Mouse (Mus musculus) liver, postnatal 0 days (tissue): Measurements from ENCODE around the gene Gmppa. TPM values are rescaled to one million over a fixed set of nuclear protein-coding genes. Genes with fewer than 3 reads are reported as not detected.

Experiments used
- ATAC-seq: fragments of 200-750 bp; cut with Nextera tagmentation; 2 replicates; pipeline ENCODE4 v1.8.0; 2017; ENCODE audit warnings: mild to moderate bottlenecking, moderate library complexity
- DNase-seq: peaks from one replicate; pipeline ENCODE4 v3.0.0-alpha.2; 2016
- H3K27ac ChIP-seq: fragments of 300-500 bp; sonication (generic); 2 replicates; pipeline ENCODE4 v1.5.1; 2014; ENCODE audit warnings: antibody characterized with exemption, moderate library complexity, mild to moderate bottlenecking, low read depth
- H3K27me3 ChIP-seq: fragments of 300-500 bp; sonication (generic); 2 replicates; pipeline ENCODE4 v1.6.1; 2014; ENCODE audit warnings: low read length, control low read depth, mixed read lengths; ENCODE audit not compliant: insufficient read depth
- H3K36me3 ChIP-seq: fragments of 300-500 bp; sonication (generic); replicated peaks from 2 replicates; pipeline ENCODE4 v1.6.1; 2014; ENCODE audit warnings: mild to moderate bottlenecking, control low read depth, low read length, moderate library complexity, mixed read lengths; ENCODE audit not compliant: insufficient read depth
- H3K4me1 ChIP-seq: fragments of 300-500 bp; sonication (generic); 2 replicates; pipeline ENCODE4 v1.6.1; 2014; ENCODE audit warnings: antibody characterized with exemption, mild to moderate bottlenecking, control low read depth; ENCODE audit not compliant: insufficient read depth
- H3K4me2 ChIP-seq: fragments of 300-500 bp; sonication (generic); 2 replicates; pipeline ENCODE4 v1.6.1; 2014; ENCODE audit warnings: low read depth, mild to moderate bottlenecking, low read length, moderate library complexity, mixed read lengths
- H3K4me3 ChIP-seq: fragments of 300-500 bp; sonication (generic); 2 replicates; pipeline ENCODE4 v1.5.1; 2014; ENCODE audit warnings: low read depth, low read length
- H3K9ac ChIP-seq: fragments of 300-500 bp; sonication (generic); replicated peaks from 2 replicates; pipeline ENCODE4 v1.6.1; 2014; ENCODE audit warnings: mild to moderate bottlenecking, moderate library complexity
- H3K9me3 ChIP-seq: fragments of 300-500 bp; sonication (generic); 2 replicates; pipeline ENCODE4 v1.6.1; 2016; ENCODE audit warnings: mild to moderate bottlenecking, control low read depth, low read length, mixed read lengths
- CTCF ChIP-seq: sonication (generic); IDR thresholded peaks from 2 replicates; pipeline ENCODE4 v1.5.1; 2016; ENCODE audit warnings: antibody characterized with exemption, low read depth
- EP300 ChIP-seq: IDR thresholded peaks from 2 replicates; pipeline ENCODE4 v1.6.1; 2016; ENCODE audit warnings: antibody characterized with exemption, low read depth, mild to moderate bottlenecking
- WGBS: fragments of 180-500 bp; shearing (Covaris S2); extraction: QIAGEN DNeasy Blood & Tissue Kit; methylation state at CpG from one replicate; pipeline ENCODE4 v1.1.7; 2014; ENCODE audit not compliant: insufficient replicate concordance; 5-methylcytosine and 5-hydroxymethylcytosine counted together
- polyA plus RNA-seq: library from polyadenylated mRNA; unstranded; fragments of >200 nt; fragmentation: Nextera tagmentation; extraction: Ambion mirVana; gene quantifications from 2 replicates; pipeline ENCODE4 v1.2.1, GENCODE M21; 2015

The Gmppa gene
- polyA plus RNA-seq, 1 experiment from 2014 or later, result 22.0 TPM

DNA sequence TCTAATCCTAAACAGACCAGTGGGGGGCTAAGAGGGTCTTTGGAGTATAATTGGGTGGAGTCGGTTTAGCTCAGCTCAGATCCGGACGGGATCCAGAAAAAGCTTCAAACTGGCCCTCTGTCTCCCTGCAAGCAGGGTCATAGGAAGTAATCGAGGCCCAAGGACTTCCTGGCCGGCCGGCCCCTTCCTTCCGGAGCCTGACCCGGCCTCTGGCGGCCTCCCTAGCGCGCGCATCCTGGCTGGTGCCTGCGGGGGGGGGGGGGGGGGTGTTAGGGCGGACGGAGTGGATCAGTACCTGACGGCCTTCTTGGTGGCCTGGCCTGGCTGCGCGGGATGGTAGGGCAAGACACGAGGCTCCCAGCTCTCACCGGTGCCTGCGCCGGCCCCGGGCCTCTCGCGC lies 42.8 kb downstream of the Gmppa start:
- WGBS, result under 1% methylated on average over 21 of the region's 25 CpGs
- peak; percentile 2; the same call in 1 of the 2 replicates for ATAC-seq
- no peak for TF ChIP-seq EP300
- no peak; the same call in 1 of the 2 replicates for TF ChIP-seq CTCF
- Histone ChIP-seq H3K4me2 (peak overlapping the region; percentile 96), H3K27ac (peak overlapping the region; percentile 63), H3K9ac (peak overlapping the region; percentile 65), H3K9me3 (no peaks in the 10 kb centered on the region), H3K4me1 (peaks cover 22% of the 10 kb centered on the region), H3K36me3 (0 out of 2 replicates have a peak, but pooled peaks cover 6% of the 10 kb centered on the region), H3K4me3 (peak overlapping the region; percentile 66), H3K27me3 (peaks cover 57% of the 10 kb centered on the region)
- DNase-seq, result peak; percentile 55

DNA sequence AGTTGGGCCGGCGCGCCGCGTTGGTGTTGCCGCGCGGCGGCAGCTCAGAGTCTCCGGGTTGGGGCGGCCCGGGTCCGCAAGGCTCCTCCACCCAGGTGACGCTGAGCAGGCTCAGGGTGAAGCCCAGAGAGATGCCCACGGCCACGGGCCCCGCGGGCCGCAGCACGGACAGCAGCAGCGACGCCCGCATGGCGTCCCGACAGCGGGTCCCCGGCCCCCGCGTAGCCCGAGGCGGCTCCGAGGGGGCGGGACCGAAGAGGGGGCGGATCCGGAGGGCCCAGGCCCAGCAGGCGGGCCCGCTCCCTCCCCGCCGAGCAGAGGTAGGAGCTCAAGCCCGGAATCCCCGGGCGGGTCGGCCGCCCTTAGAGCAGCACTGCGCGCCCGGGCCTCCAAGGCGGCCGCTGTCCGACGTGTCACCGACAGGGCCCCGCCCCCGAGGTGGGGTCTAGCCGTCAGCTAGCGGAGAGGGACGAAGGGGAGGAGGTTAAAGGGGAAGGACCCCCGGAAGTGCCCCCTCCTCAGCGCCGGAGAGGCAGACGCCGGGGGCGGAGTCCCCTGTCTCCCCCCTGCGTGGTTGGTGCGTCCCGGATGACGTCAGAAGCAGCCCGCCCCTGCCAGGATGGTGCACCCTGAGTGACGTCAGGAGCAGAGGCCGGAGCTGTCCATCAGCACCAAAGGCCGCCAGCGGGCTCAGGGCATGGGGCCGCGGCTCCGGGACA lies 43.3 kb downstream of the Gmppa start, which contains the start of the genes Chpf and Tmem198:
Chpf (minus strand) TSS at position 392 of the 719 bp plus-strand sequence.
Tmem198 (plus strand) TSS at position 617 of the 719 bp plus-strand sequence.
- H3K27me3 ChIP-seq, result peaks cover 60% of the 10 kb centered on the region

DNA sequence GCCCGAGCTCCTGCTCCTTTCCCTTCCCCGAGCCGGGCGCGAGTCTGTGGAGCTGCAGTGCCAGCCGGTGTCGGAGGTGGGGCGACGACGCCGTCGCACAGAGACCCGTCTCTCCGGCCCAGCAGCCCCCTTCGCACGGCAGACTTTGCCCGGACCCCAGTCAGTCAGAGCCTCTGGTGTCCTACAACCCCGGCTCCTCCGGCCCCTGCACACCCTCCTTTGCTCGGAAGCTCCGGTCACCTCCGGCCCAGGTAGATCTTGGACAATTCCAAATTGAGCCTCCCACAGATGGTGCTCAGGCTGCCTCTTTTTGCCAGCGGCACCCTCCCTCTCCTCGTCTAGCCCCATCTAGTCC lies 43.9 kb downstream of the Gmppa start:
- Histone ChIP-seq H3K9me3 (no peaks in the 10 kb centered on the region), H3K9ac (no peak overlapping the region), H3K4me2 (peak overlapping the region; percentile 96), H3K27ac (no peak overlapping the region), H3K4me3 (peak overlapping the region; percentile 66), H3K27me3 (peaks cover 65% of the 10 kb centered on the region), H3K36me3 (0 out of 2 replicates have a peak, but pooled peaks cover 4% of the 10 kb centered on the region), H3K4me1 (peaks cover 22% of the 10 kb centered on the region)
- WGBS, result 2% methylated on average over 21 of the region's 24 CpGs
- ATAC-seq, result peak; percentile 7
- no peak for DNase-seq
- no peak for TF ChIP-seq EP300
- 0 out of 2 replicates have a peak, but pooled peaks have one; percentile 3 for TF ChIP-seq CTCF

More for the DNA sequence above, 43.3 kb downstream of the Gmppa start, which contains the start of the genes Chpf and Tmem198:
- peak within 1 kb of the TSS; percentile 96 for H3K4me2 ChIP-seq
- peak within 1 kb of the TSS; percentile 66 for H3K4me3 ChIP-seq
- 2% methylated on average over 59 of the region's 76 CpGs for WGBS
- H3K27ac ChIP-seq, result peak within 1 kb of the TSS; percentile 63
- H3K36me3 ChIP-seq, result 0 out of 2 replicates have a peak, but pooled peaks cover 6% of the 10 kb centered on the region
- H3K9me3 ChIP-seq, result no peaks in the 10 kb centered on the region
- DNase-seq (peak; percentile 93), ATAC-seq (peak; percentile 87)
- no peak for TF ChIP-seq EP300
- no peak for TF ChIP-seq CTCF
- H3K9ac ChIP-seq, result peak within 1 kb of the TSS; percentile 65
- peaks cover 22% of the 10 kb centered on the region for H3K4me1 ChIP-seq

DNA sequence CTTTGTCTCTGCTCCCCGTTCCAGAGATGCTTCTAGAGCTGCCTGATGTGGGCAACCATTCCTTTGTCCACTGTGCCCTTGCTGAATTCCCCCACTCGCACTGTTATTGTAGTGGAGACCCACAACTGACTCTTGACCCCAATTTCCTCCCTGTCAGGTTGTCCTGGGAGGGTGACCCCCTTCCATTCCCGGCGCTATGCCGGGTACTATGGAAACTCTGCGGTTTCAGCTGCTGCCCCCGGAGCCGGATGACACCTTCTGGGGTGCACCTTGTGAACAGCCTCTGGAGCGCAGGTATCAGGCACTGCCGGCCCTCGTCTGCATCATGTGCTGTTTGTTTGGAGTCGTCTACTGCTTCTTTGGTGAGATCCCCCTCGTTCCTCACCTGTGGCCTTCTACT lies 44.3 kb downstream of the Gmppa start:
- Histone ChIP-seq H3K9ac (no peak overlapping the region), H3K4me2 (peak overlapping the region; percentile 96), H3K27ac (no peak overlapping the region), H3K36me3 (0 out of 2 replicates have a peak, but pooled peaks cover 3% of the 10 kb centered on the region), H3K27me3 (peaks cover 67% of the 10 kb centered on the region), H3K4me1 (peaks cover 22% of the 10 kb centered on the region), H3K4me3 (no peak overlapping the region; the same call in 1 of the 2 replicates), H3K9me3 (no peaks in the 10 kb centered on the region)
- TF ChIP-seq CTCF (no peak), EP300 (no peak)
- ATAC-seq (no peak), DNase-seq (peak; percentile 13)
- WGBS, result 22% methylated on average over 13 of the region's 13 CpGs

DNA sequence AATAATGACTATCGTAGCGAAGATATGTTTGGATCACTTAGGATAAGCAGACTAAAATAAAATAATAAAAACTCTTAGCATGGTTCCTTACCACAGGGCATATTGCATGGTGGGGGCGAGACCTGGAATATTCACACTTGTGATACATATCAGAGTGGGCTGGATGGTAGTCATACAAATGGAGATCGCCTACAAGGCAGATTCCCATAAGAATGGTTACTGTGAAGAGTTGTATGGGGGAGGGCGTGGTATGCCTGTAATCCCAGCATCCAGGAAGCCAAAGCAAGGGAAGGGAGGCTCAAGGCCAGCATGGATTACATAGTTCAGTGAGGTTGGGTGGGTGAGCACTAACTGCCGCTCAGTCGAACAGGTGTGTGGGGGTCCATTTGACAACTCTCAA lies 45.0 kb downstream of the Gmppa start:
- Histone ChIP-seq H3K36me3 (no peaks in the 10 kb centered on the region), H3K4me3 (no peak overlapping the region), H3K27ac (no peak overlapping the region), H3K27me3 (peaks cover 74% of the 10 kb centered on the region), H3K4me2 (no peak overlapping the region), H3K9me3 (no peaks in the 10 kb centered on the region), H3K4me1 (peaks cover 22% of the 10 kb centered on the region), H3K9ac (no peak overlapping the region)
- WGBS, result 73% methylated on average over 7 of the region's 7 CpGs
- TF ChIP-seq CTCF (no peak), EP300 (no peak)
- no peak for ATAC-seq
- DNase-seq, result no peak

DNA sequence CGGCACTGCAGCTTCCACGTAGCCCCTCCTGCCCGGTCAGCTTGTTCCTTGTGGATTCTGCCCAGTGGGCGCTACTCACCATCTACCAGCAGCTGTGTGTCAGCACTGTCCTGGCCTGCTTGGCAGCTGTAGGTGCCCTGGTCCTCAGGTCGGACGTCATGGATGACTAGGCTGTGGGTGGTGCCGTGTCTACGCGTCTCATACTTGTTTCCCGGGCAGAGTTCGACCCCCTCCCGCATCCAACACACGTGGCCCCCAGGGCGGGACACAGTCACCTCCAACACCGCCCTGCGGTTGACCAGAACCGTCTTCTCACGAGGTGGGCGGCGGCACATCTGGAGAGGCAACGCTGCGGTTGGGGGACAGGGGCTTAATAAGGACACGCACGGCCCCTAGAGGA lies 50.8 kb downstream of the Gmppa start:
- DNase-seq, result no peak
- no peaks in the 10 kb centered on the region for H3K36me3 ChIP-seq
- H3K27ac ChIP-seq, result no peak overlapping the region
- H3K27me3 ChIP-seq, result peaks cover 73% of the 10 kb centered on the region
- H3K4me1 ChIP-seq, result no peaks in the 10 kb centered on the region
- WGBS, result 8% methylated on average over 24 of the region's 24 CpGs
- no peak overlapping the region for H3K9ac ChIP-seq
- no peak for ATAC-seq
- H3K4me2 ChIP-seq, result no peak overlapping the region
- TF ChIP-seq CTCF (no peak), EP300 (no peak)
- no peak overlapping the region for H3K4me3 ChIP-seq
- H3K9me3 ChIP-seq, result no peaks in the 10 kb centered on the region
